ENCODE assay signal across 20 mouse cellular contexts in the genomic region with DNA sequence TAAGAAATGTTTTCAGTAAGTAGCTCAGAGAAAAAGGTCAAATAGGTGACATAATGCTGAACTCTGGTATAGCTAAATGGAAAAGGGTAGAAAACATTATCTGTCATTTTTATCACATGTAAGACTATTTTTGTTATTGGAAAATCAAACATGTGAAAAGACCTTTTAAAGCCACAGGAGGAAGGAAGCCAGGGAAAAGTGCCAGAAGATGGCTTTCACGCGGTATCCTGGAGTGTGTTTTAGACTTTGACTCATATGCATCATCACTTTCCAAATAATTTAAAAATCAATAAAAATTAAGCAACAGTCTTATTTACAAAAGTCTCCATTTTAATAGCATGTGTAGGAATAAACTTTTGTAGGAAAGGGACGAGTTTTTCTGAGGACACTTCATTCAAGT. TPM values are rescaled to one million over a fixed set of nuclear protein-coding genes. Genes with fewer than 3 reads are reported as not detected.
DNase-seq lines count a peak whose midpoint lies in the region; ATAC-seq and TF ChIP-seq lines count a peak whose summit lies in the region.
"Had no signal": no experiment of that assay in that cellular context is flagged by ENCODE, and none has a peak within 500 bp of the region (broad histone marks: within the 10 kb centered on the region; RNA-seq: fewer than 3 reads in every experiment).

No protein-coding gene starts in this region.

- 0 out of 2 replicates have a peak, but pooled peaks have one; percentile 33 for TF ChIP-seq EP300 in liver, postnatal 0 days (IDR thresholded peaks at IDR 0.05; ENCODE audit: low read depth)

- TF ChIP-seq POLR2A in liver, adult 2 months (IDR thresholded peaks at IDR 0.05; ENCODE audit: extremely low read depth, insufficient read depth, low read length) = no peak

- H3K4me3 ChIP-seq in liver, adult 2 months (ENCODE audit: insufficient read depth, low read depth, low read length) = no peak overlapping the region
- no peak overlapping the region for H3K4me3 ChIP-seq in liver, embryonic 11.5 days (ENCODE audit: low read depth, low read length)
- no peak overlapping the region for H3K4me3 ChIP-seq in liver, postnatal 0 days (ENCODE audit: low read depth, low read length)

- WGBS in liver, adult 2 months = 9% methylated on average over 3 of the region's 3 CpGs
- WGBS in liver, embryonic 11.5 days = 83% methylated on average over 3 of the region's 3 CpGs
- 58% methylated on average over 3 of the region's 3 CpGs for WGBS in liver, postnatal 0 days (ENCODE audit: insufficient replicate concordance)

- ATAC-seq in liver, embryonic 11.5 days (replicated peaks; ENCODE audit: low FRiP score) = no peak
- peak; percentile 49; the same call in 1 of the 2 replicates for ATAC-seq in liver, postnatal 0 days
- ATAC-seq: activated CD4-positive, CD25-positive, alpha-beta regulatory T cell, adult 4 months; CD4-positive, CD25-positive, alpha-beta regulatory T cell, adult 4 months; Patski had no signal

- peaks cover 10% of the 10 kb centered on the region; the same call in 1 of the 2 replicates for H3K4me1 ChIP-seq in liver, adult 2 months (ENCODE audit: control insufficient read depth, insufficient read depth, low read length)
- no peaks in the 10 kb centered on the region for H3K4me1 ChIP-seq in liver, embryonic 11.5 days (replicated peaks; ENCODE audit: control insufficient read depth, insufficient read depth, low read length)
- H3K4me1 ChIP-seq in liver, postnatal 0 days (ENCODE audit: insufficient read depth) = peaks cover 3% of the 10 kb centered on the region; the same call in 1 of the 2 replicates

- H3K9me3 ChIP-seq in liver, embryonic 11.5 days (ENCODE audit: control insufficient read depth, low read length) = no peaks in the 10 kb centered on the region
- H3K9me3 ChIP-seq in liver, postnatal 0 days (ENCODE audit: low read length) = no peaks in the 10 kb centered on the region; the same call in 1 of the 2 replicates
- H3K9me3 ChIP-seq: G1E had no signal

- H3K4me2 ChIP-seq in liver, embryonic 11.5 days = no peak overlapping the region
- H3K4me2 ChIP-seq in liver, postnatal 0 days (ENCODE audit: low read depth, low read length) = no peak overlapping the region

- H3K27ac ChIP-seq in liver, adult 2 months (replicated peaks; ENCODE audit: insufficient read depth, low read depth, low read length) = peak overlapping the region; percentile 94
- no peak overlapping the region for H3K27ac ChIP-seq in liver, embryonic 11.5 days (ENCODE audit: low read depth, low read length)
- no peak overlapping the region for H3K27ac ChIP-seq in liver, postnatal 0 days (ENCODE audit: low read depth)

- H3K36me3 ChIP-seq in liver, adult 2 months (ENCODE audit: control insufficient read depth, insufficient read depth, low read length) = no peaks in the 10 kb centered on the region
- no peaks in the 10 kb centered on the region for H3K36me3 ChIP-seq in liver, embryonic 11.5 days (ENCODE audit: control insufficient read depth, insufficient read depth, low read length)
- H3K36me3 ChIP-seq in liver, postnatal 0 days (replicated peaks; ENCODE audit: insufficient read depth, low read length) = no peaks in the 10 kb centered on the region
- H3K36me3 ChIP-seq: G1E had no signal

- peak; percentile 94 for DNase-seq in liver, adult 2 months (ENCODE audit: extremely low read depth, low read depth, low spot score)
- DNase-seq in liver, embryonic 11.5 days (ENCODE audit: low spot score) = no peak
- DNase-seq in liver, postnatal 0 days = no peak
- no peak for DNase-seq in liver
- DNase-seq: adrenal gland, adult 2 months; adrenal gland, adult 8-10 months; adrenal gland, postnatal 10 days; adrenal gland, postnatal 14 days; adrenal gland, postnatal 25 days; adrenal gland, postnatal 36 days; B cell, adult 2 months; cerebellum, adult 11 months; cerebellum, adult 11-12 months; cerebellum, adult 18-20 months had no signal

- H3K9ac ChIP-seq in liver, adult 2 months (ENCODE audit: low read depth, low read length) = no peak overlapping the region
- H3K9ac ChIP-seq in liver, embryonic 11.5 days (ENCODE audit: low read depth, low read length) = no peak overlapping the region
- no peak overlapping the region for H3K9ac ChIP-seq in liver, postnatal 0 days (replicated peaks)

- TF ChIP-seq CTCF in liver, adult 2 months (IDR thresholded peaks at IDR 0.05; ENCODE audit: low read depth, low read length) = no peak
- TF ChIP-seq CTCF in liver, postnatal 0 days (IDR thresholded peaks at IDR 0.05; ENCODE audit: low read depth) = no peak

- H3K79me2 ChIP-seq in liver, adult 2 months (ENCODE audit: control insufficient read depth, insufficient read depth, low read length) = no peaks in the 10 kb centered on the region

- no peaks in the 10 kb centered on the region for H3K27me3 ChIP-seq in liver, adult 2 months (ENCODE audit: control insufficient read depth, insufficient read depth, low read length)
- H3K27me3 ChIP-seq in liver, embryonic 11.5 days (replicated peaks; ENCODE audit: control insufficient read depth, insufficient read depth, low read length) = no peaks in the 10 kb centered on the region
- no peaks in the 10 kb centered on the region for H3K27me3 ChIP-seq in liver, postnatal 0 days (ENCODE audit: insufficient read depth, low read length)
- H3K27me3 ChIP-seq: CH12.LX, Patski had no signal

RNA-seq across cellular contexts. Expression of a gene that starts 24.7 kb away (rescaled TPM):
- 406 and 423 TPM in 2 replicates for total RNA-seq in liver, adult 2 months (2014; rRNA removed)
- 141 and 142 TPM in 2 replicates for polyA plus RNA-seq in liver, adult 2 months (2012; rRNA removed)
- polyA plus RNA-seq in liver, embryonic 11.5 days (2014; fragmentation: Nextera tagmentation; extraction: Ambion mirVana) = 38.2 and 41.4 TPM in 2 replicates
- polyA plus RNA-seq in liver, postnatal 0 days (2015; fragmentation: Nextera tagmentation; extraction: Ambion mirVana) = 59.7 and 65.6 TPM in 2 replicates
- total RNA-seq: MEL had no signal
- polyA plus RNA-seq: CD4-positive, CD25-positive, alpha-beta regulatory T cell, adult 4 months; G1E had no signal
